Mouse (Mus musculus) layer of hippocampus, postnatal 36 days (tissue): Measurements from ENCODE around the gene Tent4b. TPM values are rescaled to one million over a fixed set of nuclear protein-coding genes. Genes with fewer than 3 reads are reported as not detected.
"Not testable (repeated sequence)": the region's sequence is repeated elsewhere in the genome, so short reads cannot be mapped to it uniquely, and the experiment has no call there.

Experiments
- DNase-seq, 2 experiments: peaks; one replicate each; pipeline ENCODE4 v3.0.0; 2022
- total RNA-seq, 2 experiments: library from RNA; stranded (reverse); gene quantifications; 2 replicates each; pipeline ENCODE4 v1.2.3; 2021

Tent4b gene
- 10 to 100 TPM; 38.4 to 40.2 TPM for total RNA-seq

- DNase-seq = peak; percentile 94 to 95
Observed at GRCm38 (mm10) chr8:88198945-88199571, at the start of gene Tent4b. Gene Tent4b, plus strand, starts transcription at chr8:88199213.

GRCm38 (mm10) chr8:88150910-88151371, 48.1 kb upstream of the Tent4b start:
- no peak for DNase-seq

GRCm38 (mm10) chr8:88160237-88160995, 38.6 kb upstream of the Tent4b start:
- no peak for DNase-seq

- peak; percentile 32 to 41 for DNase-seq
Observed at GRCm38 (mm10) chr8:88161439-88161838, 37.6 kb upstream of the Tent4b start.

GRCm38 (mm10) chr8:88175264-88175663, 23.7 kb upstream of the Tent4b start:
- no peak for DNase-seq

- DNase-seq = no peak
Observed at GRCm38 (mm10) chr8:88177291-88177690, 21.7 kb upstream of the Tent4b start.

GRCm38 (mm10) chr8:88183121-88183520, 15.9 kb upstream of the Tent4b start:
- DNase-seq = no peak

GRCm38 (mm10) chr8:88184914-88185313, 14.1 kb upstream of the Tent4b start:
- DNase-seq = no peak

GRCm38 (mm10) chr8:88185716-88186115, 13.3 kb upstream of the Tent4b start:
- no peak for DNase-seq

- no peak for DNase-seq
Observed at GRCm38 (mm10) chr8:88197328-88197727, 1.7 kb upstream of the Tent4b start.

GRCm38 (mm10) chr8:88198551-88198944, 465 bp upstream of the Tent4b start:
- no peak for DNase-seq

GRCm38 (mm10) chr8:88199700-88200601, 938 bp downstream of the Tent4b start:
- peak; percentile 27 to 30 for DNase-seq

- DNase-seq = no peak
Observed at GRCm38 (mm10) chr8:88200724-88201495, 1.9 kb downstream of the Tent4b start.

GRCm38 (mm10) chr8:88201641-88202040, 2.6 kb downstream of the Tent4b start:
- DNase-seq = no peak

- no peak for DNase-seq
Observed at GRCm38 (mm10) chr8:88206016-88206415, 7.0 kb downstream of the Tent4b start.

- DNase-seq = no peak
Observed at GRCm38 (mm10) chr8:88207121-88207821, 8.3 kb downstream of the Tent4b start.

- not testable (repeated sequence) for DNase-seq
Observed at GRCm38 (mm10) chr8:88209930-88210827, 11.2 kb downstream of the Tent4b start.

- DNase-seq = no peak
Observed at GRCm38 (mm10) chr8:88221353-88221752, 22.3 kb downstream of the Tent4b start.

- no peak for DNase-seq
Observed at GRCm38 (mm10) chr8:88225358-88225757, 26.3 kb downstream of the Tent4b start.

GRCm38 (mm10) chr8:88227851-88228250, 28.8 kb downstream of the Tent4b start:
- DNase-seq = no peak
